Mouse (Mus musculus) lung, postnatal 0 days (tissue): ENCODE measurements around the gene Efs.

Experiments
- CTCF ChIP-seq: IDR thresholded peaks from 2 replicates; pipeline ENCODE4 v1.5.1; 2016; ENCODE audit warnings: antibody characterized with exemption, mild to moderate bottlenecking
- EP300 ChIP-seq: IDR thresholded peaks from 2 replicates; pipeline ENCODE4 v1.6.1; 2016; ENCODE audit warnings: antibody characterized with exemption, mild to moderate bottlenecking, control low read depth

- TF ChIP-seq CTCF (no peak), EP300 (no peak)
Observed at GRCm38 (mm10) chr14:54959197-54959596, 33.3 kb upstream of the Efs start.
